Mouse (Mus musculus): ENCODE results near the gene Asb16.

DNA sequence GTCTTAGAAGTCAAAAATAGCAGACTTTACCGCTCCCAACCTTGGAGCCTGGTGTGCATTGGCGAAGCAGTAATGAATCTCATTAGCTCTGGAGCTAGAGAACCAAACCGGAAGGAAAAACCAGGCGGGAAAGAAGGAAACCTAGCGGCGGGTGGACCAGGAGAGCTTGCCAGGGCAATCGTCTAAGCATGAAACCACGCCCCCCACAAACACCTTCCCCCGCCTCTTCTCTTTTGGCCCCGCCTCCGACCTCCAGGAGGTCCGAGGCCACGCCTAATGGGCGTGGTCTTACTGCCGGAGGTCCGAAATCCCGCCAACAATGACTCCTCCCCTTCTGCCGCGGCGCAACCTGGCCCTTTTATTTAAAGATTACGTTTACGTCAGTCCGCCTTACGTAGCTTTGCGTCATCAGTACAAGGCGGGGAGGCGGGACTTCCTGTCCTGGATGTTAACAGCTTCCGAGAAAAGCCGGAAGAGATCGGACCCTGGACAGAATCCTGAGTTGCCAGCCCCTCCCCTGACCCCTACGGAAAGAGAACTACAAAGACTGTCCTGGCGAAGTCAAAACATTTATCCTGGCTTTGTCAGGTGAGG lies 16.1 kb downstream of the Asb16 start, which contains the start of gene Tmub2:
- TF ChIP-seq CTCF (IDR thresholded peaks at IDR 0.05; ENCODE audit: low read depth) (no peak; the same call in 1 of the 2 replicates), EP300 (IDR thresholded peaks at IDR 0.05; ENCODE audit: low read depth) (no peak)

Data from liver, embryonic 14.5 days (tissue).